Mouse (Mus musculus): Measurements from ENCODE around the gene Lama2. TPM values are rescaled to one million over a fixed set of nuclear protein-coding genes. Genes with fewer than 3 reads are reported as not detected.

Lama2 gene
- polyA plus RNA-seq, 1 experiment from 2014 or later: 4.3 TPM

- Histone ChIP-seq H3K27ac (no peak overlapping the region), H3K4me2 (no peak overlapping the region), H3K9me3 (no peaks in the 10 kb centered on the region), H3K9ac (no peak overlapping the region), H3K27me3 (replicated peaks) (no peaks in the 10 kb centered on the region), H3K36me3 (replicated peaks) (no peaks in the 10 kb centered on the region), H3K4me3 (no peak overlapping the region), H3K4me1 (no peaks in the 10 kb centered on the region)
- ATAC-seq (replicated peaks): no peak
- WGBS: 85% methylated on average over 2 of the region's 2 CpGs
These were observed 572.4 kb downstream of the Lama2 start for GRCm38 (mm10) chr10:27047196-27047595.

DNA sequence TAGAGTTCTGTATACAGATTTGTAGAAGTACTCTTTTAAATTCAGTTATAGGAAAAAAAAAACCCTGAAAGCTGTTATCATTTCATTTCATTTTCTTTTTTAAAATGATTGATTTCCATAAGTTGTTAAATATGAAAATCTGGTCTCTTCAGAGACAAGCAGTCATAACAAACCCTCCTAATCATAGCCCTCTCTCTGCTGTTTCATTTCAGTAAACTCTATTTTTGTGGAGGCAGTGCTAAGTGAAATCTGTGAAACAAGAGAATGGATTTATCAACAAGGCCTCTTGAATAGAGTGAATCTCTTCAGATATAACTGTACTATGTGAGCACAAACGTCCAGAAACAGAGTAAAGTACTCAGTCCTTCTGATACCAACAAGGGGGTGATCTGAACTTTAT lies 577.7 kb downstream of the Lama2 start:
- no peak overlapping the region for H3K4me2 ChIP-seq
- 69% methylated on average over 1 of the region's 1 CpGs for WGBS
- no peaks in the 10 kb centered on the region for H3K4me1 ChIP-seq
- H3K36me3 ChIP-seq (replicated peaks): no peaks in the 10 kb centered on the region
- H3K27me3 ChIP-seq (replicated peaks): no peaks in the 10 kb centered on the region
- no peaks in the 10 kb centered on the region for H3K9me3 ChIP-seq
- H3K4me3 ChIP-seq: no peak overlapping the region
- ATAC-seq (replicated peaks): no peak
- H3K27ac ChIP-seq: no peak overlapping the region
- H3K9ac ChIP-seq: no peak overlapping the region

DNA sequence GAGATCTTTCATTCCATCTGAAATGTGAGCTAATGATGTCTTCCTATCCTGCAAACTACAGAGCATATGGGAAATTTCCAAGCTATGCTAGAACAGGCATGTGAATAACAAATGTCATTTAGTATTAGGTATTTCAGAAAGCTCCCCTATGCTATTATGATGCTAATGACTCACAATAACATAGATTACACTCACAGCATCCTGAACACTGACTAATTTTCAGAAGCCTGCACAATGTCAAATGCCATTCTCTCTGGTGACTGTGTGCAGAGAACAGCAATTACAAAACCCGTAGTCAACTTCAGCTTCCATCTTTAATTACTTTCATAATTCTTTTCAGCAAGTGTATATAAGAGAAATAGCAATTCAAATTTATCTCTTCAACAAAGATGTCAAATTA lies 596.9 kb downstream of the Lama2 start:
- H3K36me3 ChIP-seq (replicated peaks): no peaks in the 10 kb centered on the region
- no peak overlapping the region for H3K4me3 ChIP-seq
- H3K9ac ChIP-seq: no peak overlapping the region
- 0 out of 2 replicates have a peak, but pooled peaks have one; percentile 52 for ATAC-seq (replicated peaks)
- no peak overlapping the region for H3K4me2 ChIP-seq
- H3K27me3 ChIP-seq (replicated peaks): no peaks in the 10 kb centered on the region
- H3K27ac ChIP-seq: no peak overlapping the region
- no peaks in the 10 kb centered on the region for H3K4me1 ChIP-seq
- no peaks in the 10 kb centered on the region for H3K9me3 ChIP-seq
- 45% methylated on average over 1 of the region's 1 CpGs for WGBS

DNA sequence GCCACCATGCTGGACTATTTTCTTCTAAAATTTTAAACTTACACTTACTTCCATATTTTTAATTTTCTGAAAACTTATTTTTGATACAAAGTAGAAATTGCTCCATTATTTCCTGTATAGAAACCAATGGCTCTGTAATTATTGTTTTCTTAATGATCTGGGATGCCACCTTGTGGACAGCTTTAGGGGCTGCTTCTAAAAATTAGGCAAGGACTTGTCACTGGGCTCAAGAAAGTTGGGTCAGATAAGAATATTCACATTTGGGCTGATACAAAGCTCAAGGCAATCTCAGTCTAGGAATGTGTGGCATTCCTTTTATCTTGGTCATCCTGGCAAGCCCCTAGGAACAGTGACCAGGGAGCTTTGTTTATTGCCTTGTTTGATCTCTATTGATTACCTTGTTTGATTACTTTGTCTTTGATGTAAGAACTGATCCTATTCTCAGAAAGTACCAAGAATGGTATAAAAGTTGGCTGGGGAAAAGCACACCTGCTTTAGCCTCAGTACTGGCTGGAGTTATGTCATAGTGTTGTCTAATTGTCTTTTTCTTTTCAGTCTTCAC lies 606.7 kb downstream of the Lama2 start:
- H3K27ac ChIP-seq: no peak overlapping the region
- H3K4me1 ChIP-seq: no peaks in the 10 kb centered on the region
- ATAC-seq (replicated peaks): no peak
- no peaks in the 10 kb centered on the region for H3K27me3 ChIP-seq (replicated peaks)
- H3K4me3 ChIP-seq: no peak overlapping the region
- no peak overlapping the region for H3K4me2 ChIP-seq
- H3K9me3 ChIP-seq: no peaks in the 10 kb centered on the region
- H3K9ac ChIP-seq: no peak overlapping the region
- H3K36me3 ChIP-seq (replicated peaks): no peaks in the 10 kb centered on the region

GRCm38 (mm10) chr10:27007364-27007763 lies 612.2 kb downstream of the Lama2 start:
- 40% methylated on average over 2 of the region's 2 CpGs for WGBS
- H3K4me3 ChIP-seq: no peak overlapping the region
- peak overlapping the region; percentile 51; the same call in 1 of the 2 replicates for H3K27ac ChIP-seq
- H3K9me3 ChIP-seq: no peaks in the 10 kb centered on the region
- H3K4me2 ChIP-seq: no peak overlapping the region
- H3K27me3 ChIP-seq (replicated peaks): no peaks in the 10 kb centered on the region
- no peak overlapping the region for H3K9ac ChIP-seq
- peak; percentile 84 for ATAC-seq (replicated peaks)
- H3K4me1 ChIP-seq: no peaks in the 10 kb centered on the region
- no peaks in the 10 kb centered on the region for H3K36me3 ChIP-seq (replicated peaks)

GRCm38 (mm10) chr10:27005716-27006115 lies 613.8 kb downstream of the Lama2 start:
- H3K9ac ChIP-seq: no peak overlapping the region
- H3K27me3 ChIP-seq (replicated peaks): no peaks in the 10 kb centered on the region
- H3K4me1 ChIP-seq: no peaks in the 10 kb centered on the region
- no peak overlapping the region for H3K4me3 ChIP-seq
- ATAC-seq (replicated peaks): no peak
- 47% methylated on average over 2 of the region's 2 CpGs for WGBS
- no peak overlapping the region for H3K4me2 ChIP-seq
- no peaks in the 10 kb centered on the region for H3K9me3 ChIP-seq
- no peak overlapping the region for H3K27ac ChIP-seq
- H3K36me3 ChIP-seq (replicated peaks): no peaks in the 10 kb centered on the region

GRCm38 (mm10) chr10:27001554-27002178 lies 617.9 kb downstream of the Lama2 start:
- H3K9me3 ChIP-seq: no peaks in the 10 kb centered on the region
- H3K27me3 ChIP-seq (replicated peaks): no peaks in the 10 kb centered on the region
- no peak overlapping the region for H3K27ac ChIP-seq
- 63% methylated on average over 2 of the region's 2 CpGs for WGBS
- no peak overlapping the region for H3K4me3 ChIP-seq
- H3K4me2 ChIP-seq: no peak overlapping the region
- H3K9ac ChIP-seq: no peak overlapping the region
- H3K36me3 ChIP-seq (replicated peaks): no peaks in the 10 kb centered on the region
- peak; percentile 57 for ATAC-seq (replicated peaks)
- no peaks in the 10 kb centered on the region for H3K4me1 ChIP-seq

DNA sequence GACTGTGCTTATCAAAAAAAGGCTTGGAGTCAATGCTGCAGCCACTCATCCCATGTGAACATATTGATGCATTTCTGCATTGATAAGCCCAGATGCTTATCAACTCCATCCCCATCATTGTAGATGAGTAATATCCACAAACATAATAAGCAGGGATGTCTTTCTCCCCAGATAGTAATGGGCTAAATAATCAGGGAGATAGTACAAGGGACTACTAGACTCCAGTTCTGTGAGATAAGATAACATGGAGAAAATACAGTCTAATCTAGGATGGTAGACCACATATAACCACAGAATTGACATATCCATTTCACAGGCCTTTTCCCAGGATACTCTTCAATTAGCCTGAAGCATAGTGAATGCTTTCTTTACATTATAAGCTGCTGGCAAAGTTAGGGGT lies 622.9 kb downstream of the Lama2 start:
- no peak overlapping the region for H3K27ac ChIP-seq
- no peak overlapping the region for H3K9ac ChIP-seq
- H3K27me3 ChIP-seq (replicated peaks): no peaks in the 10 kb centered on the region
- no peak for ATAC-seq (replicated peaks)
- no peaks in the 10 kb centered on the region for H3K36me3 ChIP-seq (replicated peaks)
- H3K4me1 ChIP-seq: peaks cover 4% of the 10 kb centered on the region; the same call in 1 of the 2 replicates
- H3K9me3 ChIP-seq: no peaks in the 10 kb centered on the region
- H3K4me3 ChIP-seq: no peak overlapping the region
- no peak overlapping the region for H3K4me2 ChIP-seq

DNA sequence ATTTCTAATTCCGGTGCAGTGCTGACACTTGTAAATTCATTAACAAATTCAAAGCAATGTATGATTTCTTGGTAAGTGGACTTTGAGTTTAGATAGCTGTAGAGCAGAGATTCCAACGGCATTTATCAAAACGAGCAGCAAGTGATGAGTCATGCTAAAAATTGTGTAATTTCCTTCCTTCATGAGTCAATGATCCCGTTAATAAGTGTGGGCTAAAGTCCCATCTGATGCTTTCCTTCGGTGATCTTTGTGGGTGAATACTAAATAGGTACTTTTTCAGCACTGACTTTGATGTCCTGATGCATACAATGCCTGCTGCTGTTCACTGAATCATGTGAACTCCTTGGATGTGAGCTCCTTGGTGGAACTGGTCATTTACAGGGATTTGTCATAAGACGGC lies 623.6 kb downstream of the Lama2 start:
- H3K27me3 ChIP-seq (replicated peaks): no peaks in the 10 kb centered on the region
- H3K4me3 ChIP-seq: no peak overlapping the region
- no peaks in the 10 kb centered on the region for H3K36me3 ChIP-seq (replicated peaks)
- H3K9ac ChIP-seq: no peak overlapping the region
- WGBS: 76% methylated on average over 6 of the region's 6 CpGs
- ATAC-seq (replicated peaks): no peak
- H3K27ac ChIP-seq: no peak overlapping the region
- no peak overlapping the region for H3K4me2 ChIP-seq
- peaks cover 4% of the 10 kb centered on the region; the same call in 1 of the 2 replicates for H3K4me1 ChIP-seq
- no peaks in the 10 kb centered on the region for H3K9me3 ChIP-seq

GRCm38 (mm10) chr10:26995182-26995975 lies 624.2 kb downstream of the Lama2 start:
- H3K27me3 ChIP-seq (replicated peaks): no peaks in the 10 kb centered on the region
- ATAC-seq (replicated peaks): peak; percentile 59
- H3K9me3 ChIP-seq: no peaks in the 10 kb centered on the region
- no peak overlapping the region for H3K9ac ChIP-seq
- H3K27ac ChIP-seq: no peak overlapping the region
- peaks cover 4% of the 10 kb centered on the region; the same call in 1 of the 2 replicates for H3K4me1 ChIP-seq
- no peak overlapping the region for H3K4me3 ChIP-seq
- H3K4me2 ChIP-seq: no peak overlapping the region
- WGBS: 76% methylated on average over 8 of the region's 8 CpGs
- no peaks in the 10 kb centered on the region for H3K36me3 ChIP-seq (replicated peaks)

- no peaks in the 10 kb centered on the region for H3K9me3 ChIP-seq
- peak overlapping the region; percentile 62; the same call in 1 of the 2 replicates for H3K27ac ChIP-seq
- 54% methylated on average over 8 of the region's 8 CpGs for WGBS
- ATAC-seq (replicated peaks): peak; percentile 80
- no peak overlapping the region for H3K4me3 ChIP-seq
- H3K27me3 ChIP-seq (replicated peaks): no peaks in the 10 kb centered on the region
- no peak overlapping the region for H3K4me2 ChIP-seq
- no peak overlapping the region for H3K9ac ChIP-seq
- peaks cover 4% of the 10 kb centered on the region; the same call in 1 of the 2 replicates for H3K4me1 ChIP-seq
- H3K36me3 ChIP-seq (replicated peaks): no peaks in the 10 kb centered on the region
These were observed 625.4 kb downstream of the Lama2 start for GRCm38 (mm10) chr10:26993971-26994761.

GRCm38 (mm10) chr10:26985451-26985850 lies 634.1 kb downstream of the Lama2 start:
- Histone ChIP-seq H3K9ac (no peak overlapping the region), H3K36me3 (replicated peaks) (no peaks in the 10 kb centered on the region), H3K4me3 (no peak overlapping the region), H3K9me3 (no peaks in the 10 kb centered on the region), H3K4me1 (no peaks in the 10 kb centered on the region), H3K4me2 (no peak overlapping the region), H3K27ac (no peak overlapping the region), H3K27me3 (replicated peaks) (no peaks in the 10 kb centered on the region)
- no peak for ATAC-seq (replicated peaks)
- 53% methylated on average over 1 of the region's 1 CpGs for WGBS

Data from midbrain, embryonic 15.5 days (tissue).